Mouse (Mus musculus) c-Kit-positive CD71-negative TER-119-negative erythroid progenitor cells, embryonic 14.5 days (primary cell): ENCODE results near the gene Olfr129.

Source experiments
- DNase-seq: peaks from one replicate; pipeline ENCODE4 v3.0.0-alpha.2; 2013; ENCODE audit warnings: low read depth

The Olfr129 gene

GRCm38 (mm10) chr17:38059979-38060378 is at the start of gene Olfr129:
Gene Olfr129, minus strand, starts transcription at chr17:38060079.
- no peak for DNase-seq

GRCm38 (mm10) chr17:38088593-38088992 is 28.7 kb upstream of the Olfr129 start, which contains the start of gene Olfr131:
Gene Olfr131, minus strand, starts transcription at chr17:38088693.
- DNase-seq = no peak

GRCm38 (mm10) chr17:38082364-38082763 is 22.5 kb upstream of the Olfr129 start:
- no peak for DNase-seq

GRCm38 (mm10) chr17:38063621-38064020 is 3.7 kb upstream of the Olfr129 start, which contains the start of gene Olfr130:
Gene Olfr130, plus strand, starts transcription at chr17:38063921.
- DNase-seq = no peak

GRCm38 (mm10) chr17:38026297-38026696 is 33.6 kb downstream of the Olfr129 start:
- DNase-seq = no peak

GRCm38 (mm10) chr17:38016341-38016740 is 43.5 kb downstream of the Olfr129 start:
- DNase-seq = no peak

GRCm38 (mm10) chr17:38004996-38005395 is 54.9 kb downstream of the Olfr129 start:
- DNase-seq = no peak
